Mouse (Mus musculus) C2C12 (cell line): ENCODE measurements around the gene Clgn. TPM values are rescaled to one million over a fixed set of nuclear protein-coding genes. Genes with fewer than 3 reads are reported as not detected.

Experiments used
- H3K27me3 ChIP-seq: one replicate; pipeline ENCODE4 v1.6.1; 2011; ENCODE audit not compliant: control insufficient read depth, insufficient read depth, insufficient read length
- H3K36me3 ChIP-seq: one replicate; pipeline ENCODE4 v1.6.1; 2011; ENCODE audit not compliant: control insufficient read depth, insufficient read depth
- H3K4me3 ChIP-seq: one replicate; pipeline ENCODE4 v1.5.1; 2011; ENCODE audit warnings: mild to moderate bottlenecking, control low read depth; ENCODE audit not compliant: poor library complexity, insufficient read depth, severe bottlenecking
- H3K79me2 ChIP-seq: one replicate; pipeline ENCODE4 v1.6.1; 2011; ENCODE audit not compliant: control insufficient read depth, insufficient read depth
- H3K79me3 ChIP-seq: one replicate; pipeline ENCODE4 v1.6.1; 2011; ENCODE audit warnings: low read depth, control low read depth
- H3ac ChIP-seq: one replicate; pipeline ENCODE3; 2011; ENCODE audit warnings: low read depth; ENCODE audit not compliant: control insufficient read depth, insufficient read length
- CEBPB ChIP-seq: IDR thresholded peaks from one replicate; pipeline ENCODE4 v1.6.1; 2011; ENCODE audit warnings: low read depth, mild to moderate bottlenecking, control low read depth, moderate library complexity
- CTCF ChIP-seq: IDR thresholded peaks from one replicate; pipeline ENCODE4 v1.5.1; 2011; ENCODE audit not compliant: control insufficient read depth, insufficient read depth, insufficient read length
- FOSL1 ChIP-seq: IDR thresholded peaks from one replicate; pipeline ENCODE4 v1.8.0; 2011; ENCODE audit warnings: mild to moderate bottlenecking, low read length; ENCODE audit not compliant: poor library complexity, insufficient read depth, severe bottlenecking
- MAX ChIP-seq: IDR thresholded peaks from one replicate; pipeline ENCODE4 v1.6.1; 2011; ENCODE audit warnings: mild to moderate bottlenecking, control low read depth
- MYOD1 ChIP-seq: IDR thresholded peaks from one replicate; pipeline ENCODE4 v1.6.1; 2011; ENCODE audit warnings: low read depth; ENCODE audit not compliant: control insufficient read depth, insufficient read length
- MYOG ChIP-seq: IDR thresholded peaks from one replicate; pipeline ENCODE4 v1.6.1; 2011; ENCODE audit not compliant: control insufficient read depth, insufficient read length; ENCODE audit errors: extremely low read depth
- USF1 ChIP-seq: IDR thresholded peaks from one replicate; pipeline ENCODE4 v1.6.1; 2011; ENCODE audit warnings: low read depth, mild to moderate bottlenecking, control low read depth, moderate library complexity
- polyA plus RNA-seq: library from polyadenylated mRNA; unstranded; fragments of >200 nt; fragmentation: generic; extraction: Trizol; gene quantifications from one replicate; pipeline ENCODE4 v1.2.1, GENCODE M21; 2012; ENCODE audit warnings: missing spikeins

Clgn gene
- polyA plus RNA-seq, 1 experiment = not detected

- TF ChIP-seq USF1 (no peak), CEBPB (no peak), FOSL1 (no peak), MYOG (no peak), MYOD1 (no peak), CTCF (no peak), MAX (no peak)
Observed at GRCm38 (mm10) chr8:83441656-83442242, 52.1 kb downstream of the Clgn start.

GRCm38 (mm10) chr8:83442243-83443051, 52.8 kb downstream of the Clgn start:
- Histone ChIP-seq H3ac (peak overlapping the region; percentile 95), H3K27me3 (no peaks in the 10 kb centered on the region), H3K79me3 (peaks cover 16% of the 10 kb centered on the region), H3K36me3 (peaks cover 8% of the 10 kb centered on the region), H3K4me3 (peak overlapping the region; percentile 80), H3K79me2 (peaks cover 30% of the 10 kb centered on the region)
- TF ChIP-seq MAX (peak; percentile 25), CEBPB (no peak)

More at GRCm38 (mm10) chr8:83441656-83442242, 52.1 kb downstream of the Clgn start:
- Histone ChIP-seq H3K27me3 (no peaks in the 10 kb centered on the region), H3K4me3 (peak overlapping the region; percentile 80), H3K79me2 (peaks cover 35% of the 10 kb centered on the region), H3K36me3 (peaks cover 10% of the 10 kb centered on the region), H3ac (peak overlapping the region; percentile 95), H3K79me3 (peaks cover 19% of the 10 kb centered on the region)

GRCm38 (mm10) chr8:83443052-83443400, 53.4 kb downstream of the Clgn start:
- peak overlapping the region; percentile 18 for H3ac ChIP-seq
- no peaks in the 10 kb centered on the region for H3K27me3 ChIP-seq
- peaks cover 15% of the 10 kb centered on the region for H3K79me3 ChIP-seq
- peak overlapping the region; percentile 28 for H3K4me3 ChIP-seq
- peaks cover 2% of the 10 kb centered on the region for H3K36me3 ChIP-seq
- TF ChIP-seq CTCF = no peak
- TF ChIP-seq CEBPB = no peak
- no peak for TF ChIP-seq FOSL1
- no peak for TF ChIP-seq MYOG
- no peak for TF ChIP-seq USF1
- TF ChIP-seq MYOD1 = no peak
- TF ChIP-seq MAX = no peak
- peaks cover 24% of the 10 kb centered on the region for H3K79me2 ChIP-seq

GRCm38 (mm10) chr8:83449960-83450359, 60.3 kb downstream of the Clgn start:
- H3K79me2 ChIP-seq = no peaks in the 10 kb centered on the region
- no peaks in the 10 kb centered on the region for H3K36me3 ChIP-seq
- H3K79me3 ChIP-seq = no peaks in the 10 kb centered on the region

GRCm38 (mm10) chr8:83451056-83451455, 61.4 kb downstream of the Clgn start:
- no peak for TF ChIP-seq CTCF
- no peak for TF ChIP-seq MAX
- no peak for TF ChIP-seq FOSL1
- no peak for TF ChIP-seq USF1
- TF ChIP-seq MYOD1 = no peak
- no peak for TF ChIP-seq MYOG
- no peak for TF ChIP-seq CEBPB
- Histone ChIP-seq H3K4me3 (no peak overlapping the region), H3K79me3 (no peaks in the 10 kb centered on the region), H3K36me3 (no peaks in the 10 kb centered on the region), H3K27me3 (no peaks in the 10 kb centered on the region), H3ac (no peak overlapping the region), H3K79me2 (no peaks in the 10 kb centered on the region)

More at GRCm38 (mm10) chr8:83449960-83450359, 60.3 kb downstream of the Clgn start:
- no peak for TF ChIP-seq USF1
- no peak for TF ChIP-seq CEBPB
- TF ChIP-seq MYOG = no peak
- TF ChIP-seq CTCF = no peak
- no peak for TF ChIP-seq MAX
- no peak for TF ChIP-seq FOSL1
- TF ChIP-seq MYOD1 = no peak
- no peak overlapping the region for H3K4me3 ChIP-seq
- H3K27me3 ChIP-seq = no peaks in the 10 kb centered on the region
- no peak overlapping the region for H3ac ChIP-seq

GRCm38 (mm10) chr8:83457121-83457520, 67.5 kb downstream of the Clgn start:
- H3ac ChIP-seq = no peak overlapping the region
- H3K79me2 ChIP-seq = no peaks in the 10 kb centered on the region
- H3K4me3 ChIP-seq = no peak overlapping the region
- no peak for TF ChIP-seq MYOG
- TF ChIP-seq MAX = no peak
- no peak for TF ChIP-seq USF1
- TF ChIP-seq CEBPB = no peak
- no peak for TF ChIP-seq FOSL1
- no peak for TF ChIP-seq CTCF
- no peak for TF ChIP-seq MYOD1
- peaks cover 5% of the 10 kb centered on the region for H3K27me3 ChIP-seq
- H3K36me3 ChIP-seq = no peaks in the 10 kb centered on the region
- H3K79me3 ChIP-seq = no peaks in the 10 kb centered on the region
